Mouse (Mus musculus) telencephalon, adult 2 months (tissue): ENCODE measurements at regions not wholly inside any gene's neighbourhood (a gene's known extent, or its start where the extent isn't known, plus 50 kb on each side); places are given as distances from the start of the nearest gene placed in this dataset.

Experiments
- DNase-seq: peaks from one replicate; pipeline ENCODE4 v3.0.0-alpha.2; 2011; ENCODE audit warnings: low read depth, low spot score

- DNase-seq, result no peak
Observed at GRCm38 (mm10) chr14:25399286-25399685, 59.7 kb upstream of the Zmiz1 start.

GRCm38 (mm10) chr14:25401104-25401963, 57.7 kb upstream of the Zmiz1 start:
- no peak for DNase-seq

- no peak for DNase-seq
Observed at GRCm38 (mm10) chr14:25402409-25402808, 56.6 kb upstream of the Zmiz1 start.

DNA sequence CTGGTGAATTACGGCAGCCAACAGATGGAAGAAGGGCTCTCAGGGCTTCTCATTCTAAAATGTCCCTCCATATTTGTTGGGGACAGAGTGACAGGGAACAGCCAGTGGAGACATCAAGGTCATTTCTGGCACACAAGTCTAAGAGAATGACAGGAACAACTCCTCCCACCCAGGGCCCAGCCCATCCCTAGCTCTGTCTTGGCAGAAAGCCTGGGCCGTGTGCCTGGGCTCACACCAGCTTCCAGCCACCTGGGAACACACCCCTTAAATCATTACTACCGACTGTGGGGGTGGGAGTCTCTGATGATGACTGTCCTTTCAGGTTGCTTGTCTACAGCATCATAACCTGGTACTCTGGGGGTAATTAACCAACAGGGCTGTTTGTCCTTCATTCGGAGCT, 53.8 kb upstream of the Zmiz1 start:
- DNase-seq, result no peak

- no peak for DNase-seq
Observed at GRCm38 (mm10) chr14:25406059-25406458, 52.9 kb upstream of the Zmiz1 start.

DNA sequence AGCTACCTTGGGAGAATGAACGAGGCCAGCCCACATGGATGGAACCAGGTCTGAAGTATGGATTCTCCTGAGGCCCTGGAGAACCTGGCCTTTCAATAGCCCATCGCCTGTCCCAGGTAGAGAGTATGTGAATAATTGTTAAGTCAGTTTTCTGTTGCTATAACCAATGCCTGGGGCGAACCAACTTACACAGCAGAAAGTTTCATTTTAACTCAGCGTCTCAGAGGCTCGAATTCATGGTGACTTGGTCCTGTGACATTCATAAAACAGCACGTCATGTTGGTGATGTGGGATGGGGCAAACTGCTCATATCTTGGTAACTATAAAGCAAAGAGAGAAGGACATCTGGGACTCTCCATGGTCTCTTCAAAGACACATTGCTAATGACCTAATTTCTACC, 52.4 kb upstream of the Zmiz1 start:
- no peak for DNase-seq

- DNase-seq, result no peak
Observed at GRCm38 (mm10) chr14:25407111-25407510, 51.9 kb upstream of the Zmiz1 start.
